Mouse (Mus musculus): ENCODE measurements at regions not wholly inside any gene's neighbourhood (a gene's known extent, or its start where the extent isn't known, plus 50 kb on each side); places are given as distances from the start of the nearest gene placed in this dataset.
A peak's percentile ranks its signal among the peaks of the same experiment; 100 is the strongest.

GRCm38 (mm10) chr3:52859848-52860247 is 157.2 kb downstream of the Cog6 start:
- no peak for DNase-seq

GRCm38 (mm10) chr3:52859266-52859825 is 157.7 kb downstream of the Cog6 start:
- no peak for DNase-seq

- DNase-seq: no peak
These were observed 158.8 kb downstream of the Cog6 start for GRCm38 (mm10) chr3:52858259-52858658.

- no peak for DNase-seq
These were observed 160.0 kb downstream of the Cog6 start for GRCm38 (mm10) chr3:52857076-52857475.

GRCm38 (mm10) chr3:52854560-52854959 is 162.5 kb downstream of the Cog6 start:
- DNase-seq: no peak

- no peak for DNase-seq
These were observed 163.9 kb downstream of the Cog6 start for GRCm38 (mm10) chr3:52853126-52853525.

- no peak for DNase-seq
These were observed 171.9 kb downstream of the Cog6 start for GRCm38 (mm10) chr3:52845166-52845565.

- peak; percentile 56 for DNase-seq
These were observed 173.0 kb downstream of the Cog6 start for GRCm38 (mm10) chr3:52843998-52844397.

GRCm38 (mm10) chr3:52842866-52843425 is 174.1 kb downstream of the Cog6 start:
- no peak for DNase-seq

GRCm38 (mm10) chr3:52840160-52840953 is 176.7 kb downstream of the Cog6 start:
- DNase-seq: no peak

- DNase-seq: no peak
These were observed 179.0 kb downstream of the Cog6 start for GRCm38 (mm10) chr3:52838020-52838419.

GRCm38 (mm10) chr3:52837527-52837926 is 179.5 kb downstream of the Cog6 start:
- no peak for DNase-seq

- no peak for DNase-seq
These were observed 180.3 kb downstream of the Cog6 start for GRCm38 (mm10) chr3:52836780-52837179.

- no peak for DNase-seq
These were observed 184.6 kb downstream of the Cog6 start for GRCm38 (mm10) chr3:52832421-52832820.

- no peak for DNase-seq
These were observed 185.1 kb downstream of the Cog6 start for GRCm38 (mm10) chr3:52831986-52832385.

GRCm38 (mm10) chr3:52830101-52830500 is 186.9 kb downstream of the Cog6 start:
- no peak for DNase-seq

GRCm38 (mm10) chr3:52829069-52829468 is 188.0 kb downstream of the Cog6 start:
- no peak for DNase-seq

GRCm38 (mm10) chr3:52828473-52828872 is 188.6 kb downstream of the Cog6 start:
- DNase-seq: no peak

- no peak for DNase-seq
These were observed 194.2 kb downstream of the Cog6 start for GRCm38 (mm10) chr3:52822848-52823247.

- no peak for DNase-seq
These were observed 195.6 kb downstream of the Cog6 start for GRCm38 (mm10) chr3:52821450-52821849.

GRCm38 (mm10) chr3:52818401-52818800 is 198.6 kb downstream of the Cog6 start:
- no peak for DNase-seq

- DNase-seq: no peak
These were observed 199.6 kb downstream of the Cog6 start for GRCm38 (mm10) chr3:52817416-52817815.

GRCm38 (mm10) chr3:52815497-52815896 is 201.5 kb downstream of the Cog6 start:
- no peak for DNase-seq

GRCm38 (mm10) chr3:52802324-52802723 is 214.7 kb downstream of the Cog6 start:
- no peak for DNase-seq

All from cerebellum, adult 11 months (tissue).